Mouse (Mus musculus) CH12.LX (cell line): Measurements from ENCODE around the gene Gm26566. TPM values are rescaled to one million over a fixed set of nuclear protein-coding genes. Genes with fewer than 3 reads are reported as not detected.

Experiments used
- DNase-seq: peaks from one replicate; pipeline ENCODE4 v3.0.0-alpha.2; 2013; ENCODE audit errors: extremely low read depth
- H3K27ac ChIP-seq: 2 replicates; pipeline ENCODE4 v1.5.1; 2012; ENCODE audit warnings: low read depth, mild to moderate bottlenecking, control low read depth, moderate library complexity; ENCODE audit not compliant: insufficient read depth
- H3K27me3 ChIP-seq: replicated peaks from 2 replicates; pipeline ENCODE3; 2012; ENCODE audit warnings: inconsistent platforms
- H3K36me3 ChIP-seq, 2 experiments: replicated peaks in 1 of 2; 2 replicates each; pipeline versions ENCODE3 to v1.6.1; 2012; ENCODE audit warnings: inconsistent platforms in 1 of 2, low read length in 1 of 2, mild to moderate bottlenecking in 1 of 2, mixed read lengths in 1 of 2, moderate library complexity in 1 of 2; ENCODE audit not compliant: control insufficient read depth in 1 of 2, insufficient read depth in 1 of 2
- H3K4me1 ChIP-seq, 2 experiments: 2 replicates each; pipeline ENCODE4 v1.6.1; 2012; ENCODE audit warnings: inconsistent platforms in 1 of 2, moderate library complexity in 1 of 2; ENCODE audit not compliant: insufficient read depth in 2 of 2, control insufficient read depth in 1 of 2
- H3K4me2 ChIP-seq: 2 replicates; pipeline ENCODE4 v1.6.1; 2012; ENCODE audit warnings: low read depth, mild to moderate bottlenecking, control low read depth; ENCODE audit not compliant: poor library complexity, insufficient read depth, severe bottlenecking
- H3K4me3 ChIP-seq, 3 experiments: fragments of 150-350 bp in 1 of 3; sonication (generic) in 1 of 3; replicated peaks in 1 of 3; 2 replicates each; pipeline versions ENCODE3 to v1.5.1; 2011 to 2012; ENCODE audit warnings: low read depth in 2 of 3, low read length in 2 of 3, mild to moderate bottlenecking in 2 of 3, moderate library complexity in 2 of 3, control low read depth in 1 of 3, improper control_type of control experiment in 1 of 3, inconsistent platforms in 1 of 3, mixed read lengths in 1 of 3; ENCODE audit not compliant: poor library complexity in 1 of 3
- H3K79me2 ChIP-seq: replicated peaks from 2 replicates; pipeline ENCODE4 v1.6.1; 2012; ENCODE audit warnings: mild to moderate bottlenecking, moderate library complexity; ENCODE audit not compliant: control insufficient read depth, poor library complexity, insufficient read depth, severe bottlenecking; ENCODE audit errors: extremely low read depth
- H3K9ac ChIP-seq: 2 replicates; pipeline ENCODE4 v1.6.1; 2012; ENCODE audit warnings: low read depth, mild to moderate bottlenecking, control low read depth, moderate library complexity; ENCODE audit not compliant: insufficient read depth
- H3K9me3 ChIP-seq: replicated peaks from 2 replicates; pipeline ENCODE3; 2012; ENCODE audit warnings: low read length, inconsistent platforms, mixed read lengths
- BHLHE40 ChIP-seq: IDR thresholded peaks from 2 replicates; pipeline ENCODE4 v1.6.1; 2011; ENCODE audit warnings: mild to moderate bottlenecking, low read depth, low read length, improper control_type of control experiment
- CHD2 ChIP-seq: IDR thresholded peaks from 2 replicates; pipeline ENCODE4 v1.6.1; 2011; ENCODE audit warnings: low read length, improper control_type of control experiment
- ELF1 ChIP-seq: IDR thresholded peaks from 2 replicates; pipeline ENCODE4 v1.6.1; 2014; ENCODE audit warnings: low read depth, mild to moderate bottlenecking, inconsistent platforms, low read length, improper control_type of control experiment
- ETS1 ChIP-seq: conservative IDR thresholded peaks from 2 replicates; pipeline ENCODE4 v1.6.1; 2012; ENCODE audit warnings: low read depth, mild to moderate bottlenecking, inconsistent platforms, low read length, improper control_type of control experiment, moderate library complexity
- HCFC1 ChIP-seq: IDR thresholded peaks from 2 replicates; pipeline ENCODE4 v1.6.1; 2012; ENCODE audit warnings: low read depth, mild to moderate bottlenecking, inconsistent platforms, low read length, improper control_type of control experiment
- IRF4 ChIP-seq: IDR thresholded peaks from 2 replicates; pipeline ENCODE4 v1.6.1; 2014; ENCODE audit warnings: low read depth, mild to moderate bottlenecking, inconsistent platforms, low read length, improper control_type of control experiment
- KAT2A ChIP-seq: IDR thresholded peaks from 2 replicates; pipeline ENCODE4 v1.6.1; 2012; ENCODE audit warnings: low read length, improper control_type of control experiment, inconsistent platforms; ENCODE audit not compliant: insufficient replicate concordance
- MAFK ChIP-seq: IDR thresholded peaks from 2 replicates; pipeline ENCODE4 v1.6.1; 2011; ENCODE audit warnings: low read length, improper control_type of control experiment; ENCODE audit not compliant: insufficient replicate concordance
- MAX ChIP-seq: IDR thresholded peaks from 2 replicates; pipeline ENCODE4 v1.6.1; 2011; ENCODE audit warnings: low read length, improper control_type of control experiment
- MAZ ChIP-seq: IDR thresholded peaks from 2 replicates; pipeline ENCODE4 v1.6.1; 2012; ENCODE audit warnings: low read depth, mild to moderate bottlenecking, inconsistent platforms, low read length, improper control_type of control experiment, moderate library complexity
- MEF2A ChIP-seq: IDR thresholded peaks from 2 replicates; pipeline ENCODE4 v1.6.1; 2014; ENCODE audit warnings: low read depth, mild to moderate bottlenecking, inconsistent platforms, low read length, improper control_type of control experiment, borderline replicate concordance
- MXI1 ChIP-seq: IDR thresholded peaks from 2 replicates; pipeline ENCODE4 v1.6.1; 2011; ENCODE audit warnings: mild to moderate bottlenecking, low read depth, low read length, improper control_type of control experiment
- NELFE ChIP-seq: IDR thresholded peaks from 2 replicates; pipeline ENCODE4 v1.6.1; 2011; ENCODE audit warnings: low read depth, low read length, improper control_type of control experiment
- NRF1 ChIP-seq: IDR thresholded peaks from 2 replicates; pipeline ENCODE4 v1.6.1; 2014; ENCODE audit warnings: low read depth, mild to moderate bottlenecking, inconsistent platforms, low read length, improper control_type of control experiment, moderate library complexity
- POLR2A ChIP-seq: IDR thresholded peaks from 2 replicates; pipeline ENCODE4 v1.6.1; 2011; ENCODE audit warnings: low read depth, mild to moderate bottlenecking, improper control_type of control experiment, low read length
- SIN3A ChIP-seq: IDR thresholded peaks from 2 replicates; pipeline ENCODE4 v1.6.1; 2012; ENCODE audit warnings: low read length, improper control_type of control experiment, inconsistent platforms
- TBP ChIP-seq: conservative IDR thresholded peaks from 2 replicates; pipeline ENCODE4 v1.6.1; 2011; ENCODE audit warnings: low read depth, low read length, improper control_type of control experiment
- TCF12 ChIP-seq: IDR thresholded peaks from 2 replicates; pipeline ENCODE4 v1.6.1; 2014; ENCODE audit warnings: low read depth, mild to moderate bottlenecking, inconsistent platforms, low read length, improper control_type of control experiment
- UBTF ChIP-seq: IDR thresholded peaks from 2 replicates; pipeline ENCODE4 v1.6.1; 2012; ENCODE audit warnings: low read depth, mild to moderate bottlenecking, inconsistent platforms, low read length, improper control_type of control experiment, moderate library complexity
- ZC3H11A ChIP-seq: IDR thresholded peaks from 2 replicates; pipeline ENCODE4 v1.6.1; 2012; ENCODE audit warnings: low read depth, mild to moderate bottlenecking, inconsistent platforms, low read length, improper control_type of control experiment
- ZMIZ1 ChIP-seq: IDR thresholded peaks from 2 replicates; pipeline ENCODE4 v1.6.1; 2012; ENCODE audit warnings: low read depth, mild to moderate bottlenecking, inconsistent platforms, low read length, improper control_type of control experiment
- dilution Hi-C: fragments of 300-500 bp; cut with MboI; formaldehyde crosslinking; loops from 2 replicates; pipeline ENCODE4 v1.14.3; 2020; ENCODE audit warnings: low sequenced_read_pairs; ENCODE audit not compliant: extremely low pct_unique_long_range_greater_than_20kb, extremely low pct_ligation_motif_present
- in situ Hi-C: fragments of 300-500 bp; cut with MboI; formaldehyde crosslinking; loops from 3 replicates; pipeline ENCODE4 v1.14.3; 2019; ENCODE audit warnings: low sequenced_read_pairs, low pct_ligation_motif_present, low pct_unique_long_range_greater_than_20kb, mixed read lengths
- polyA plus RNA-seq: library from polyadenylated mRNA; unstranded; fragments of >175 nt; gene quantifications from 2 replicates; pipeline ENCODE4 v1.2.1, GENCODE M21; 2012; ENCODE audit warnings: low read depth; ENCODE audit not compliant: insufficient read length
- total RNA-seq, 2 experiments: library from RNA; depleted of rRNA; stranded (reverse); fragments of 300-350 nt in 1 of 2; fragments of >200 nt in 1 of 2; gene quantifications; 2 replicates each; pipeline ENCODE4 v1.2.3; 2012 to 2014

Gene Gm26566
- total RNA-seq (2012; rRNA removed) (10.2 and 11.9 TPM in 2 replicates), total RNA-seq (2014; rRNA removed) (not detected in 2 replicates), polyA plus RNA-seq (0.49 TPM in 1 of 2 replicates, not detected in the other)

GRCm38 (mm10) chr4:88721791-88722721 lies at the start of gene Gm26566, which contains the start of gene Klhl9:
Gene Gm26566, plus strand, starts transcription at chr4:88721805.
Gene Klhl9, minus strand, starts transcription at chr4:88722465.
- peaks cover 32% of the 10 kb centered on the region for H3K79me2 ChIP-seq
- peak within 1 kb of the TSS; percentile 87 to 91 (median 88) for H3K4me3 ChIP-seq
- peak within 1 kb of the TSS; percentile 84 for H3K9ac ChIP-seq
- no peaks in the 10 kb centered on the region for H3K27me3 ChIP-seq
- dilution Hi-C loops (no loop called here), in situ Hi-C loops (no loop called here)
- no peaks in the 10 kb centered on the region for H3K9me3 ChIP-seq
- peak; percentile 7; the same call in 1 of the 2 replicates for TF ChIP-seq IRF4
- peak; percentile 72 for TF ChIP-seq CHD2
- TF ChIP-seq ELF1 = peak; percentile 73; the same call in 1 of the 2 replicates
- TF ChIP-seq MAZ = no peak
- TF ChIP-seq HCFC1 = peak; percentile 71
- peak; percentile 33; the same call in 1 of the 2 replicates for TF ChIP-seq ETS1
- TF ChIP-seq NRF1 = peak; percentile 83
- 0 out of 2 replicates have a peak, but pooled peaks have one; percentile 37 for TF ChIP-seq TBP
- no peak for TF ChIP-seq MAFK
- TF ChIP-seq KAT2A = 0 out of 2 replicates have a peak, but pooled peaks have one; percentile 47
- peak; percentile 97 for TF ChIP-seq UBTF
- TF ChIP-seq MXI1 = peak; percentile 85; the same call in 1 of the 2 replicates
- peak; percentile 76 for TF ChIP-seq NELFE
- peak; percentile 34; the same call in 1 of the 2 replicates for TF ChIP-seq BHLHE40
- TF ChIP-seq TCF12 = 0 out of 2 replicates have a peak, but pooled peaks have one; percentile 54
- TF ChIP-seq POLR2A = peak; percentile 87
- TF ChIP-seq MAX = 0 out of 2 replicates have a peak, but pooled peaks have one; percentile 26
- TF ChIP-seq ZC3H11A = no peak
- peak; percentile 57; the same call in 1 of the 2 replicates for TF ChIP-seq ZMIZ1
- no peak for TF ChIP-seq MEF2A
- peak; percentile 43 for TF ChIP-seq SIN3A
- peaks cover 6 to 32% of the 10 kb centered on the region in 2 experiments for H3K4me1 ChIP-seq
- peaks cover 5 to 21% of the 10 kb centered on the region in 2 experiments for H3K36me3 ChIP-seq
- peak within 1 kb of the TSS; percentile 85 for H3K27ac ChIP-seq
- H3K4me2 ChIP-seq = peak within 1 kb of the TSS; percentile 95
- DNase-seq = peak; percentile 87
